Mouse (Mus musculus): ENCODE data around the gene Gal3st1. TPM values are rescaled to one million over a fixed set of nuclear protein-coding genes. Genes with fewer than 3 reads are reported as not detected.

Gene Gal3st1
- polyA plus RNA-seq, 1 experiment from 2014 or later, result 4.6 TPM

DNA sequence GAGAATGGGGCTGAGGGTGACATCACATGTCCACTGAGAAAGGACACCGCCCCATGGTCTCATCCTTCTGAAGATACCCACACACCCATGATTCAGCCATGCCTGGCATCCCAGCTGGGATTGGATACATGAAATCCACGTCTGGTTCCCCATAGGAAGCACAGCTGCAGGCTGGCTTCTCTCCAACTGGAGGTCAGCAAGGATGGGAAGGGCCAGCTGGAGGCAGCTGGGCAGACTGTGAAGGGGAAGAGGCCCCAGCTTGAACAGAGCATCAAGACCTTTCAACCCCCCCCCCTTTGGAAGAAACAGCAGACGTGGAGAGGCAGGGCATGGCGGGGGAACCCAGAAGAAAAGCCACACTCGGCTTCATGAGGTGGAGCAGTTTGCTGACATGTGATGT is 63.1 kb downstream of the Gal3st1 start:
- Histone ChIP-seq H3K4me1 (ENCODE audit: insufficient read depth) (no peaks in the 10 kb centered on the region), H3K9me3 (ENCODE audit: low read depth, low read length) (no peaks in the 10 kb centered on the region), H3K4me3 (ENCODE audit: low read depth, low read length) (no peak overlapping the region), H3K27me3 (ENCODE audit: insufficient read depth, low read length) (no peaks in the 10 kb centered on the region), H3K27ac (ENCODE audit: low read depth) (no peak overlapping the region), H3K4me2 (no peak overlapping the region), H3K36me3 (ENCODE audit: insufficient read depth) (no peaks in the 10 kb centered on the region), H3K9ac (no peak overlapping the region)
- ATAC-seq (ENCODE audit: insufficient read depth) (peak; percentile 56; the same call in 1 of the 2 replicates), DNase-seq (peak; percentile 71)
- TF ChIP-seq CTCF (IDR thresholded peaks at IDR 0.05; ENCODE audit: low read depth), result no peak
- 61% methylated on average over 5 of the region's 5 CpGs for WGBS

- Histone ChIP-seq H3K4me3 (ENCODE audit: low read depth, low read length) (no peak overlapping the region), H3K4me1 (ENCODE audit: insufficient read depth) (no peaks in the 10 kb centered on the region), H3K36me3 (ENCODE audit: insufficient read depth) (no peaks in the 10 kb centered on the region), H3K27ac (ENCODE audit: low read depth) (no peak overlapping the region), H3K4me2 (no peak overlapping the region), H3K27me3 (ENCODE audit: insufficient read depth, low read length) (no peaks in the 10 kb centered on the region), H3K9me3 (ENCODE audit: low read depth, low read length) (no peaks in the 10 kb centered on the region), H3K9ac (no peak overlapping the region)
- DNase-seq, result no peak
- no peak for TF ChIP-seq CTCF (IDR thresholded peaks at IDR 0.05; ENCODE audit: low read depth)
- no peak for ATAC-seq (ENCODE audit: insufficient read depth)
- WGBS, result 89% methylated on average over 2 of the region's 2 CpGs
Measured at GRCm38 (mm10) chr11:4047766-4048165, 64.3 kb downstream of the Gal3st1 start.

DNA sequence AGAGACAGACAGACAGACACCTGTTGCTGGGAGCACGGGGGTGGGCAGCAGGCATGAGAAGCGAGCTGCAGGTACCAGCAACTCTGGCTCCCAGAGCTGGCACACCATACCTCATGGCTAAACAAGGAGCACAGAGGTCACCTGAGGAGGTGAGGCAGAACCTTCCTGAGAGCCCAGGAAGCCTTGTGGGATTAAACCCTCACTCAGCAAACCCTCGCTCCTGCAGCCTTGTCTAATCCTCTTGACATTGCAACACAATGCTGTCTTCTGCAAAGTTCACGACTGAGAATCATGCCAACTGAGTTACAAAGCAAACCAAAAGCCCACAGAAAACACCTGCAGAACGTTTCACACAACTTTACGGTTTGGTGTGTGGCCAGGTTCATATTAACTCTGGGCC is 65.0 kb downstream of the Gal3st1 start:
- no peak for TF ChIP-seq CTCF (IDR thresholded peaks at IDR 0.05; ENCODE audit: low read depth)
- WGBS, result 84% methylated on average over 6 of the region's 6 CpGs

More for the DNA sequence above, 65.0 kb downstream of the Gal3st1 start:
- Histone ChIP-seq H3K4me3 (ENCODE audit: low read depth, low read length) (no peak overlapping the region), H3K9me3 (ENCODE audit: low read depth, low read length) (no peaks in the 10 kb centered on the region), H3K27me3 (ENCODE audit: insufficient read depth, low read length) (no peaks in the 10 kb centered on the region), H3K9ac (no peak overlapping the region), H3K27ac (ENCODE audit: low read depth) (no peak overlapping the region), H3K36me3 (ENCODE audit: insufficient read depth) (no peaks in the 10 kb centered on the region), H3K4me2 (no peak overlapping the region), H3K4me1 (ENCODE audit: insufficient read depth) (no peaks in the 10 kb centered on the region)
- DNase-seq, result no peak
- ATAC-seq (ENCODE audit: insufficient read depth), result no peak

Other genes starting within 250 kb of the Gal3st1 start
- gene Osbp2, start 119.7 kb upstream of the Gal3st1 start, polyA plus RNA-seq (2014; fragmentation: Nextera tagmentation; extraction: Ambion mirVana), result 0.12 and 0.46 TPM in 2 replicates
- 0.14 TPM in 1 of 2 replicates, not detected in the other for gene 4921536K21Rik, start 88.5 kb upstream of the Gal3st1 start, polyA plus RNA-seq (2014; fragmentation: Nextera tagmentation; extraction: Ambion mirVana)
- gene Dusp18, start 88.4 kb upstream of the Gal3st1 start, polyA plus RNA-seq (2014; fragmentation: Nextera tagmentation; extraction: Ambion mirVana), result 8.8 and 11.0 TPM in 2 replicates
- gene Slc35e4, start 69.0 kb upstream of the Gal3st1 start, polyA plus RNA-seq (2014; fragmentation: Nextera tagmentation; extraction: Ambion mirVana), result 1.9 and 2.7 TPM in 2 replicates
- 37.9 and 43.2 TPM in 2 replicates for gene Tcn2, start 51.5 kb upstream of the Gal3st1 start, polyA plus RNA-seq (2014; fragmentation: Nextera tagmentation; extraction: Ambion mirVana)
- 77.2 and 82.0 TPM in 2 replicates for gene Pes1, start 19.7 kb upstream of the Gal3st1 start, polyA plus RNA-seq (2014; fragmentation: Nextera tagmentation; extraction: Ambion mirVana)
- gene 4930556J24Rik, start 6.9 kb upstream of the Gal3st1 start, polyA plus RNA-seq (2014; fragmentation: Nextera tagmentation; extraction: Ambion mirVana), result 0.16 TPM in 2 replicates
- 3.8 and 4.2 TPM in 2 replicates for gene Sec14l4, start 47.8 kb downstream of the Gal3st1 start, polyA plus RNA-seq (2014; fragmentation: Nextera tagmentation; extraction: Ambion mirVana)
- gene Sec14l3, start 81.2 kb downstream of the Gal3st1 start, polyA plus RNA-seq (2014; fragmentation: Nextera tagmentation; extraction: Ambion mirVana), result 1.2 and 1.5 TPM in 2 replicates
- gene Mtfp1, start 111.8 kb downstream of the Gal3st1 start, polyA plus RNA-seq (2014; fragmentation: Nextera tagmentation; extraction: Ambion mirVana), result 8.6 and 10.8 TPM in 2 replicates
- gene Sec14l2, start 139.8 kb downstream of the Gal3st1 start, polyA plus RNA-seq (2014; fragmentation: Nextera tagmentation; extraction: Ambion mirVana), result 1.5 and 1.9 TPM in 2 replicates
- gene Rnf215, start 151.6 kb downstream of the Gal3st1 start, polyA plus RNA-seq (2014; fragmentation: Nextera tagmentation; extraction: Ambion mirVana), result 32.6 and 33.0 TPM in 2 replicates
- gene Ccdc157, start 176.7 kb downstream of the Gal3st1 start, polyA plus RNA-seq (2014; fragmentation: Nextera tagmentation; extraction: Ambion mirVana), result 5.3 and 6.6 TPM in 2 replicates
- 64.1 and 68.7 TPM in 2 replicates for gene Sf3a1, start 176.7 kb downstream of the Gal3st1 start, polyA plus RNA-seq (2014; fragmentation: Nextera tagmentation; extraction: Ambion mirVana)
- 19.6 and 20.9 TPM in 2 replicates for gene Tbc1d10a, start 203.2 kb downstream of the Gal3st1 start, polyA plus RNA-seq (2014; fragmentation: Nextera tagmentation; extraction: Ambion mirVana)
- 1.9 and 2.1 TPM in 2 replicates for gene Castor1, start 234.6 kb downstream of the Gal3st1 start, polyA plus RNA-seq (2014; fragmentation: Nextera tagmentation; extraction: Ambion mirVana)